Mouse (Mus musculus) liver, embryonic 16.5 days (tissue): ENCODE data around the gene Slc35d3. TPM values are rescaled to one million over a fixed set of nuclear protein-coding genes. Genes with fewer than 3 reads are reported as not detected.

Source experiments
- ATAC-seq: fragments of 200-750 bp; cut with Nextera tagmentation; 2 replicates; pipeline ENCODE4 v1.8.0; 2017; ENCODE audit warnings: low read depth, mild to moderate bottlenecking, moderate number of reproducible peaks, moderate library complexity
- H3K27ac ChIP-seq: fragments of 300-500 bp; sonication (generic); 2 replicates; pipeline ENCODE4 v1.5.1; 2014; ENCODE audit warnings: mild to moderate bottlenecking, low read length
- H3K27me3 ChIP-seq: fragments of 300-500 bp; sonication (generic); 2 replicates; pipeline ENCODE4 v1.6.1; 2014; ENCODE audit warnings: low read depth, low read length, mixed read lengths; ENCODE audit not compliant: control insufficient read depth, insufficient read depth
- H3K36me3 ChIP-seq: fragments of 300-500 bp; sonication (generic); 2 replicates; pipeline ENCODE4 v1.6.1; 2014; ENCODE audit warnings: mild to moderate bottlenecking; ENCODE audit not compliant: control insufficient read depth, insufficient read depth
- H3K4me1 ChIP-seq: fragments of 300-500 bp; sonication (generic); 2 replicates; pipeline ENCODE4 v1.6.1; 2014; ENCODE audit warnings: low read depth, low read length, mixed read lengths; ENCODE audit not compliant: control insufficient read depth
- H3K4me2 ChIP-seq: fragments of 300-500 bp; sonication (generic); 2 replicates; pipeline ENCODE4 v1.6.1; 2014; ENCODE audit warnings: low read depth, low read length, mixed read lengths
- H3K4me3 ChIP-seq: fragments of 300-500 bp; sonication (generic); 2 replicates; pipeline ENCODE4 v1.5.1; 2014; ENCODE audit warnings: low read depth, mild to moderate bottlenecking, low read length
- H3K9ac ChIP-seq: fragments of 300-500 bp; sonication (generic); 2 replicates; pipeline ENCODE4 v1.6.1; 2014; ENCODE audit warnings: low read depth, low read length
- H3K9me3 ChIP-seq: fragments of 300-500 bp; sonication (generic); replicated peaks from 2 replicates; pipeline ENCODE4 v1.6.1; 2016; ENCODE audit warnings: low read length; ENCODE audit not compliant: control insufficient read depth
- WGBS: fragments of 180-500 bp; shearing (Covaris S2); extraction: QIAGEN DNeasy Blood & Tissue Kit; methylation state at CpG from one replicate; pipeline ENCODE4 v1.1.7; 2014; ENCODE audit not compliant: insufficient replicate concordance; 5-methylcytosine and 5-hydroxymethylcytosine counted together
- polyA plus RNA-seq: library from polyadenylated mRNA; unstranded; fragments of >200 nt; fragmentation: Nextera tagmentation; extraction: Ambion mirVana; gene quantifications from 2 replicates; pipeline ENCODE4 v1.2.1, GENCODE M21; 2015

The Slc35d3 gene
- polyA plus RNA-seq, 1 experiment from 2014 or later: 1.7 TPM

- no peak for ATAC-seq
- Histone ChIP-seq H3K9ac (no peak overlapping the region), H3K4me3 (no peak overlapping the region), H3K4me2 (no peak overlapping the region), H3K4me1 (no peaks in the 10 kb centered on the region; the same call in 1 of the 2 replicates), H3K9me3 (no peaks in the 10 kb centered on the region), H3K27ac (no peak overlapping the region), H3K36me3 (no peaks in the 10 kb centered on the region), H3K27me3 (peaks cover 6% of the 10 kb centered on the region; the same call in 1 of the 2 replicates)
- 13% methylated on average over 8 of the region's 8 CpGs for WGBS
Observed at GRCm38 (mm10) chr10:19815371-19815770, 35.9 kb downstream of the Slc35d3 start.

- WGBS: 50% methylated on average over 9 of the region's 9 CpGs
Observed at GRCm38 (mm10) chr10:19811436-19812172, 39.7 kb downstream of the Slc35d3 start.

GRCm38 (mm10) chr10:19804763-19805162 lies 46.5 kb downstream of the Slc35d3 start:
- Histone ChIP-seq H3K9ac (no peak overlapping the region), H3K4me1 (no peaks in the 10 kb centered on the region), H3K36me3 (no peaks in the 10 kb centered on the region), H3K4me2 (no peak overlapping the region), H3K4me3 (no peak overlapping the region), H3K9me3 (no peaks in the 10 kb centered on the region), H3K27me3 (no peaks in the 10 kb centered on the region), H3K27ac (no peak overlapping the region)
- 45% methylated on average over 7 of the region's 7 CpGs for WGBS
- ATAC-seq: no peak

More at GRCm38 (mm10) chr10:19811436-19812172, 39.7 kb downstream of the Slc35d3 start:
- Histone ChIP-seq H3K9ac (no peak overlapping the region), H3K36me3 (no peaks in the 10 kb centered on the region), H3K27ac (no peak overlapping the region), H3K4me1 (no peaks in the 10 kb centered on the region), H3K27me3 (no peaks in the 10 kb centered on the region), H3K4me3 (no peak overlapping the region), H3K4me2 (no peak overlapping the region), H3K9me3 (no peaks in the 10 kb centered on the region)
- no peak for ATAC-seq

- 50% methylated on average over 7 of the region's 7 CpGs for WGBS
- Histone ChIP-seq H3K4me3 (no peak overlapping the region), H3K9ac (no peak overlapping the region), H3K4me2 (no peak overlapping the region), H3K27ac (no peak overlapping the region), H3K27me3 (no peaks in the 10 kb centered on the region), H3K9me3 (no peaks in the 10 kb centered on the region), H3K4me1 (no peaks in the 10 kb centered on the region), H3K36me3 (no peaks in the 10 kb centered on the region)
- ATAC-seq: no peak
Observed at GRCm38 (mm10) chr10:19802958-19803357, 48.3 kb downstream of the Slc35d3 start.

Other genes with a start within 250 kb of the Slc35d3 start
- 0.05 TPM in 1 of 2 replicates, not detected in the other for gene Il22ra2, start 229.5 kb downstream of the Slc35d3 start, polyA plus RNA-seq
- gene Il20ra, start 138.9 kb downstream of the Slc35d3 start, polyA plus RNA-seq: 0.07 TPM in 1 of 2 replicates, not detected in the other
- gene Pex7, start 56.2 kb upstream of the Slc35d3 start, polyA plus RNA-seq: 29.5 and 33.1 TPM in 2 replicates
- 0.69 and 0.83 TPM in 2 replicates for gene Map3k5, start 83.0 kb upstream of the Slc35d3 start, polyA plus RNA-seq